8 mouse cellular contexts compared by ENCODE assay signal in genomic region chr8:120735770-120736481, GRCm38 (mm10). TPM values are rescaled to one million over a fixed set of nuclear protein-coding genes. Genes with fewer than 3 reads are reported as not detected.
DNase-seq lines count a peak whose midpoint lies in the region; ATAC-seq and TF ChIP-seq lines count a peak whose summit lies in the region.

Irf8 (plus strand) TSS chr8:120736358.

- no peak for TF ChIP-seq EP300 in ES-Bruce4 (IDR thresholded peaks at IDR 0.05; ENCODE audit: insufficient read depth, low read depth, low read length)

- H3K27me3 ChIP-seq in ES-Bruce4 (ENCODE audit: control insufficient read depth, insufficient read depth, low read length, poor library complexity, severe bottlenecking), result no peaks in the 10 kb centered on the region; the same call in 1 of the 2 replicates
- peaks cover 7% of the 10 kb centered on the region for H3K27me3 ChIP-seq in neural tube, embryonic 14.5 days (ENCODE audit: control insufficient read depth, insufficient read depth, low read length)

- under 1% methylated on average over 57 of the region's 62 CpGs for WGBS in neural tube, embryonic 14.5 days

- TF ChIP-seq CTCF in ES-Bruce4 (IDR thresholded peaks at IDR 0.05; ENCODE audit: low read depth, low read length), result no peak

- peak; percentile 15 for DNase-seq in cerebellum, adult 8-10 months
- DNase-seq in forelimb bud, embryonic 11.5 days (ENCODE audit: low read depth, low spot score), result peak; percentile 75
- peak; percentile 89 to 92 for DNase-seq in heart, postnatal 36 days
- DNase-seq in layer of hippocampus, adult 18-20 months (ENCODE audit: low spot score in 2 of 2), result peak; percentile 74 to 83
- DNase-seq in lung, adult 18-20 months, result peak; percentile 87 to 88
- peak; percentile 48 for DNase-seq in telencephalon, adult 2 months (ENCODE audit: low read depth, low spot score)

- H3K36me3 ChIP-seq in ES-Bruce4 (ENCODE audit: control insufficient read depth, insufficient read depth, low read length, poor library complexity, severe bottlenecking), result no peaks in the 10 kb centered on the region
- H3K36me3 ChIP-seq in neural tube, embryonic 14.5 days (ENCODE audit: control insufficient read depth, insufficient read depth, low read length), result no peaks in the 10 kb centered on the region

- H3K4me1 ChIP-seq in ES-Bruce4 (ENCODE audit: control insufficient read depth, insufficient read depth, low read length), result no peaks in the 10 kb centered on the region
- H3K4me1 ChIP-seq in neural tube, embryonic 14.5 days (ENCODE audit: control insufficient read depth, insufficient read depth, low read length), result peaks cover 3% of the 10 kb centered on the region; the same call in 1 of the 2 replicates

- H3K9me3 ChIP-seq in ES-Bruce4 (replicated peaks; ENCODE audit: control insufficient read depth, insufficient read depth, low read length, poor library complexity, severe bottlenecking), result no peaks in the 10 kb centered on the region
- H3K9me3 ChIP-seq in neural tube, embryonic 14.5 days (ENCODE audit: control insufficient read depth, low read length), result no peaks in the 10 kb centered on the region

- ATAC-seq in neural tube, embryonic 14.5 days (ENCODE audit: low read depth), result peak; percentile 88

- H3K4me2 ChIP-seq in neural tube, embryonic 14.5 days (ENCODE audit: low read depth, low read length), result peak within 1 kb of the TSS; percentile 91

- H3K9ac ChIP-seq in ES-Bruce4 (ENCODE audit: low read depth, poor library complexity, severe bottlenecking), result peak within 1 kb of the TSS; percentile 64
- H3K9ac ChIP-seq in neural tube, embryonic 14.5 days (replicated peaks; ENCODE audit: low read depth, low read length), result peak within 1 kb of the TSS; percentile 39; the same call in 1 of the 2 replicates

- H3K27ac ChIP-seq in ES-Bruce4 (ENCODE audit: insufficient read depth, low read length), result no peak within 1 kb of the TSS
- H3K27ac ChIP-seq in neural tube, embryonic 14.5 days (ENCODE audit: low read depth, low read length), result no peak within 1 kb of the TSS

- intact Hi-C loops in heart, postnatal 36 days (cut with DNase I), result loop anchor here (5.0 kb wide), 2 partner anchors 54 to 61 kb away; no protein-coding TSS in a partner anchor

- TF ChIP-seq POLR2A in ES-Bruce4 (IDR thresholded peaks at IDR 0.05; ENCODE audit: insufficient read depth, low read length), result no peak

- peak within 1 kb of the TSS; percentile 68 for H3K4me3 ChIP-seq in ES-Bruce4 (ENCODE audit: low read depth, low read length)
- H3K4me3 ChIP-seq in neural tube, embryonic 14.5 days (ENCODE audit: low read depth, low read length), result peak within 1 kb of the TSS; percentile 47

RNA-seq across cellular contexts. Expression of gene Irf8, which starts in this region (rescaled TPM):
- 0.91 and 1.4 TPM in 2 replicates for polyA plus RNA-seq in ES-Bruce4 (2011; ENCODE audit: insufficient read depth, insufficient read length, low read depth, missing spikeins)
- 1 to 10 TPM; 3.9 to 5.6 TPM for total RNA-seq in heart, postnatal 36 days (2021)
- total RNA-seq in layer of hippocampus, adult 18-20 months (2021), result 1 to 10 TPM; 3.7 to 4.6 TPM
- polyA plus RNA-seq in neural tube, embryonic 14.5 days (2014; fragmentation: Nextera tagmentation; extraction: Ambion mirVana), result 1.5 and 4.0 TPM in 2 replicates

Comparison
In these comparisons a context has a peak if more than half of its experiments do, and no peak if none do; other contexts are left out.
1. DNase-seq: peak in every context shown above with its lines; median percentile 90 in heart, postnatal 36 days; 88 in lung, adult 18-20 months; 78 in layer of hippocampus, adult 18-20 months; 75 in forelimb bud, embryonic 11.5 days; 48 in telencephalon, adult 2 months; 15 in cerebellum, adult 8-10 months.